Mouse (Mus musculus) retina, postnatal 7 days (tissue): Measurements from ENCODE around the gene Mrps34.
"Not testable (repeated sequence)": the region's sequence is repeated elsewhere in the genome, so short reads cannot be mapped to it uniquely, and the experiment has no call there.

Experiments
- DNase-seq: peaks from one replicate; pipeline ENCODE4 v3.0.0-alpha.2; 2012; ENCODE audit warnings: low read depth, low spot score

Gene Mrps34

DNA sequence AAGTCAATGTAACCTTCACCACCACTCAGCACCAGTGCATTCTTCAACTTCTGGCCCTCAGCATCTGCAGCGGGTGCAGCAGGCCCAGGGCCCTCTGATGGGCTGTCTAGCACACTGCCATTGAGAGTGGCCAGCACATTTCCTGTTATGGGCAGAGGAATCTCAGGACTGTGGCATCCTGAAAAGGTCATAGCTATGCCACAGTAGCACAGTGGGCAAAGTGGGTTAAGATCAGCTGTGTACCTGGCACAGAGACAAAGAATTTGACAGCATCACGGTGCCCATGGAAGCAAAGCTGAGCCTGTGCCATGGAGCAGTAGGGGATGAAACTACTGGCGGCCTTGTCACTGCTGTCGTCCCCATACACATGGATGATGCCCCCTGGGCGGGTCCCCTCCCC lies 4.2 kb downstream of the Mrps34 start:
- no peak for DNase-seq

GRCm38 (mm10) chr17:24900014-24900413 lies 5.1 kb downstream of the Mrps34 start:
- no peak for DNase-seq

DNA sequence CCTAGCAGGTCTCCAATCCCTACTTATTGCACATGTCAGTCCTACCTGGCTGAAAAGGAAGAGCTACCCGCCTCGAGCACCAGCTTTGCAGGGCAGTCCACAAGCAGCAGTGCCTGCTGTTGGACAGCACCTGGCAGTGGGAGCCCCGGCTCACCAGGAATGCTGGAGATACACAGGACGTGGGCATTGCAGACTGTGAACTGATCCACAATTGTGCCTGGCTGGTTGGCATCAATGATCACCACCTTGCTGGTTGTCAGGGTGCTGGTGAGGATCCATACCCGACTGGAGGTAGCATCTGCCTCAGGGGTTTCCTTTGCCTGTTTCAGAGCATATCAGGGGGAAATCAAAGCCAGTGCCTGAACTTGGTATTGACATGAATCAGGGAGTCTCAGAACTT lies 7.2 kb downstream of the Mrps34 start:
- no peak for DNase-seq

DNA sequence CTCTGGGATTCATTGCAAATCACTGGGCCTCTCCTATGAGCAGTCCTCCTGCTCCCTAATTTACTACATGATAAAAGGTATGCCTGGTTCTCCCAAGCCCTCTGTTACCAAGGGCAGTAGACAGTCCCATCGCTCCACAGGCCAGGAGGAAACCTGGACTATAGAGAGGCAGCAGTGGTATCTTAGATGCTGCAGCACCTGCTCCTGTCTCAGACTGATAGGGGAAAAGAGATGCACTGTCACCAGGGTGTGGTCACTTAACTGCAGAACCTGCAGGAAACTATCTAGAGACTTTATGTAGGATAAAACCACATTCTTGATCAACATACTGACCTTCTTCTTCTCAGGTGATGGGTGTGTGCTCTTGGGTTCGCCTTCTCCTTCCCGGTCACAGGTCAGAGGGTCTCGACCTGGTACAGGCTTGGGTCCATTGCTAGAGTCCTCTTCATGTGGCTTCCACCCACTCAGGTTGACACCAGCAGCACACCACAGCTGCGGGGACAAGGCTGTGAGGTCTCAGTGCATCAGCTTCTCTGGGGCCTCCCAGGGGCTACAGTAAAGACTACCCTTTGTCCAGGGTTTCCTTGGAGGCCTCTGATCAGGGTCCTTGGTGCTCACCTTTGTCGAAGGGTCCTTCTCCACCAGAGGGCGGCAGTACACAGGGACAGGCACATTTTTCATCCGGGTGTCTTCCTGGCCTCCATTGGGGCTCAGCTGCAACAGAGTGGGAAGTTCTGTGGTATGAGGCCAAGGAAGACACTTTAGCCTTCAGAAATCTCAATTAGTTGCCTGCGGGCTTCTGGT lies 8.0 kb downstream of the Mrps34 start:
- no peak for DNase-seq

DNA sequence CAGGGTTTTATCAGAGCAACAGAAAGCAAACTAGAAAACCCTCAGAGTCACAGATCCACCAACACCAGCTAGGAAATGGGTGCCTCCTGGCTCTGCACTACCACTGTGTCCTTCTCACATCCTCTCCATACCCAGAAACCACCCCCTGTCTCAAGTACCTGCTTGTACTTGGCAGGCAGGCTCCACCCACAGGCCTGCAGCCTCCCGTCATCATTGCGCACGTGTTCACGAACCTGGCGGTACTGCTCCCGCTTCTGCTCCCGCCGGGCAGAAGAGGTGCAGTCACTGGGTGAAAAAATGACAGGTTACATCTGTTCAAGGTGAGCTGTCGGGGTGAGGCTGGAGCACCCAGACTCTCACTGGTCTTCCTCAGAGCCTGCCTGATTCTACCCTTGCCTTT lies 8.9 kb downstream of the Mrps34 start:
- no peak for DNase-seq

- DNase-seq = no peak
Observed at GRCm38 (mm10) chr17:24907591-24907990, 12.7 kb downstream of the Mrps34 start.

- no peak for DNase-seq
Observed at GRCm38 (mm10) chr17:24913984-24914383, 19.1 kb downstream of the Mrps34 start.

DNA sequence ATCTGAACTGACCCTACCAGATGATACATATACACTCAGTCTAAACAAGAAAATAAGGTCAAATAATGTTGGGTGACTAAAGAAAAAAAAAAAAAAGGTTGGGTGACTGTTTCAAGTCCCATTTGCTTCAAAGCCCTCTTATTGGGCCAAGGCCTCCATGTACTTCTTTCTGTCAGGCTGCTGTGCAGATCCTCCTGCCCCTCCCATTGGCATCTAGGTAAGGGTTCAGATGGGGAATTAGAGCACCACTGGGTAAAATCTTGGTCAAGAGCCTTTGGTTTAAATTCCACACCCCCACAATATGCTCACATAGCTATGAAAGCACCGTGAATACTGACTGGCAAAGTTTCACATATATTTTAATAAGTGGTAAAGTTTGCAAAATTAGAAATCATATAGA lies 28.3 kb downstream of the Mrps34 start:
- DNase-seq = no peak

GRCm38 (mm10) chr17:24929506-24929905 lies 34.6 kb downstream of the Mrps34 start:
- DNase-seq = no peak

DNA sequence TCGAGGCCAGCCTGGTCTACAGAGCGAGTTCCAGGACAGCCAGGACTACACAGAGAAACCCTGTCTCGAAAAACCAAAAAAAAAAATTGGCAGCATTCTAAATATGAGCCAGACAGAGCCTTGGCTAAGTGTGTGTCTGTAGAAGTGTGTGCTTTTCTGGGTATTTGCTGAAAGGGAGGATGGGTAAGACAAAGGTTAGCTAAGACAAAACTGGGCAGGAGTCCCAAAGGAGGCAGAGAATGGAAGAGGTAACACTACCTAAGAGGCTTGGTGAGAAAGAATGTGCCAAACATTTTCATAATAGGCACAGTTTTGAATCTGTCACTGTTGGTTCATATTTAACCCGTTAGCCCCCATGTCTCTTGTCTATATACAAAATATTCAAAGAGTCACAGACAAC lies 37.5 kb downstream of the Mrps34 start:
- no peak for DNase-seq

DNA sequence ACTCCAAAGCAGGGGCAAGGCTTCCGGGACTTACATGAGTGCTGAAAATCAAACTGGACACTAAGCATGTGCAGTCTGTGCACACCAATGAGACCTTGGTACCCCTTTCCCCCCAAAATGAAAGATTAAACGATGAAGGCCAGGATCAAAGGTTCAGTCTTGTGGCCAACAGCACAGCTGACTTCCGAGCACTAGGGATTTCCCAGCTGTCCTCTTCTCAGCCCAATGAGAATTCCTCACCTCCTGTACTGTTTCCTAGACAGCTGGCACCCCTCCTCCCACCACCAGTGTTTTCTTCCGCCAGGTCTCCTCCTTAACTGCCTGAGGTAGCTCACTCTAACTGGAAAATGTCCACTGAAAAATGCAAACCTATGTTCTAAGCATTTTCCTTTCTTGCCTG lies 38.2 kb downstream of the Mrps34 start:
- DNase-seq = no peak

DNA sequence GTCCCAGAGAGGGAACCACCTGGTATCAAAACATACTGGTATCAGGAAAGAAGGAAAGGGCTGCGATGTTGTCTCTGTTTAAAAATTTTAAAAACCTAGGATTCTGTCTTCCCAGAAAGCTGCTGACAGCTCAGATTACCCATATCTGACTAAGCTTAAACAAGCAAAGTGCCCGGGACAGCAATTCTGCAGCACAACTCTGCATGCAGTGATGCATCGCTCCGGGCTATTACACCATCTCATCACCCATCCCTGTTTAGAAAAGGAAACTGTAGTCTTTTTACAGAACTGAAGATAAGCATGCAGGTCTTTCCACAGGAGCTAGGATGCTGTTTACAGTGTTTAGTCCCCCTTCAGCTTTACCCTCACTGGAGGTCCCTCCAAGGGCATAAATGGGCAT lies 40.0 kb downstream of the Mrps34 start:
- no peak for DNase-seq

DNA sequence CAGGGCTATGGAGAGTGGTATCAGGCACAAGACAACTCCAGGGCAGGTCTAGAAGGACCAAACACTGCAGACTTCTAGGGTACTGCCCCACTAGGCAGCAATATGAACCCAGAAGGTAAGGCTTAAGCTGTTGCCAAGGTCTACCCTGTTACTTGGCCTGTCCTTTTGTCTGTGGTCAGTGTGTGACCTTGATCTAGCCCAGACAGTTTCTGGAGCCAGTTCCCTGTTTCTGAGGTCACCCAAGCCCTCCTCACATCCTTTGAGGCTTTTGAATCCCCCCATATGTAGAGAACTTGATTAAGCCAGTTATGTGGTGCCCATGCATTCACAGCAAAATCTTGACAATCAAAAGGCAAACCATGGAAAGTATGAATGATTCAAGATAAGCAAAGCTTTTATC lies 40.8 kb downstream of the Mrps34 start:
- no peak for DNase-seq

- DNase-seq = peak; percentile 87
Observed at GRCm38 (mm10) chr17:24936259-24937237, 41.6 kb downstream of the Mrps34 start, which contains the start of gene Mapk8ip3. Gene Mapk8ip3 (minus strand): TSS chr17:24936977.

- no peak for DNase-seq
Observed at GRCm38 (mm10) chr17:24937266-24937665, 42.4 kb downstream of the Mrps34 start.

DNA sequence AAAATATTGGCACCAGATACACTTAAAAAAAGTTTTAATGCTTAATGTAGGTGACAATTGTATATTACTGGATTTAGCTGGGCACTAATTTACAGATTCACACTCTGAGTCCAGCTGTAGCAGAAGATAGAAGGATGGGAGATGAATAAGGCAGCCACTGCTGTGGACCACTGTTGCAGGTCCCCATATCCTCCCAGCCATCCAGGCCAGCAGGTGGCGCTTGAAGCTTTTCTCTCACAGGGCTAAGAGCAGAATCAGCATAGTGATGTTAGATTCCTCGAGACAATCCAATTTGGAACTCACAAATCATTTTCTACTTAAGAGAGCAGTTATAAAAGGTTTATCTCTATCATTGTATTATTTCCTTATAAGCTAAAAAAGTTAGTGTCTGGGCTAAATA lies 47.5 kb downstream of the Mrps34 start:
- not testable (repeated sequence) for DNase-seq

- DNase-seq = no peak
Observed at GRCm38 (mm10) chr17:24943036-24943435, 48.1 kb downstream of the Mrps34 start.

- DNase-seq = not testable (repeated sequence)
Observed at GRCm38 (mm10) chr17:24943589-24943988, 48.7 kb downstream of the Mrps34 start.
